Mouse (Mus musculus): ENCODE results near the gene C1d.
A peak's percentile ranks its signal among the peaks of the same experiment; 100 is the strongest.
"Not testable (repeated sequence)": the region's sequence is repeated elsewhere in the genome, so short reads cannot be mapped to it uniquely, and the experiment has no call there.

C1d gene

DNA sequence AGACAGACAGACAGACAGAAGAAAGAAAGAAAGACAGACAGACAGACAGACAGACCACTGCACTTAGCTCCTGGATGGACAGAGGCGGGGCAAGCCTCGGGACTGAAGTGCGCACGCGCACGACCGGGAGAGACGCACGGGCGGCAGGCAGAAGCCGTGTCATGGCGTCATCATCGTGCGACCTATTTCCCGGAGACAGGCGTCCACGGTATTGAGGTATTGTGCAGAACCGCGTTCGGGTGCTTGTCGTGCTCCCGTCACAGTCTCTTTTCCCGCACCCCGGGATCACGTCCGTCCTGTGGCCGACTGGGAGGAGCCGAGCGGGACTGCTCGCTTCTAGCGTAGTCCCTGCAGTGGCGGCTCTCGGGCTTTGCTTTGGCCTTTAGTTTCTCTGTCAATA is at the start of gene C1d:
C1d (plus strand) TSS at position 137 of the 400 bp plus-strand sequence.
- peak; percentile 94 for DNase-seq

DNA sequence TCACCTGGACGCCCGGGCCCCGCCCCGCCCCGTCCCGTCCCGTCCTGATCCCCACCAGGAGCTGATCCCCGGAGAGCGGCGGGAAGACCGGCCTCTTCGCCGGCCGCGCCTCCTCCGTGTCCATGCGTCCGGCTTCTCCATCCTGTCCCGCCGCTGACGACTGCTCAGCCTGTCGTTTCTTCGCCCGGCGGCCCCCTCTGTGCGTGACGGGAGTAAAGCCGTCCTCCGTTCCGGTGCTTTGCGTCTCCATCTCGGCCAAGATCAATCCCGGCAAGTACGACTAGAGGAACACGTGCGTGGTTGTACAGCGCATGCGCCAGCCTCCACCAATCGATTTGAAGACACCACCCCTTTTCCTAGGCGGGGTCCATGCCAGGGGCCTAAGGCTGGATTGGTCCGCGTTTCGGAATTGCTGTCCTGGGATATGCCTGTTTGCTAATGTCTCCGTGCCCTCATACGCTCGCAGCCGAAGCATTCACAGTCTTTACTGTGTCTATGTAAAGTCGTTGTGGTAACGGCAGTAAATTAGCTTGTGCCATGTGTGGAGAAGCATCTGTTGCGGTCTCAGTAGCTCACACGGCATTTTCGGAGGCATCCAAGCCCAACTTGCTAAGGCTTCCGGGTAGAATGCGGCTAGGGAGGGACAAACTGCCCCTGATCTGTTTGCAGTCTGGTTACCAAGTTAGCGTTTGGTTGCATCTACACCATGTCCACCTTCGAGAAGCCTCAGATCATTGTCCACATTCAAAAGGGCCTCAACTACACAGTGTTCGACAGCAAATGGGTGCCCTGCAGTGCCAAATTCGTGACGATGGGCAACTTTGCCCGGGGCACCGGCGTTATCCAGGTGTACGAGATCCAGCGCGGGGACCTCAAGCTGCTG is 45.9 kb upstream of the C1d start, which contains the start of gene Pno1:
Pno1 (minus strand) TSS at position 311 of the 883 bp plus-strand sequence.
- peak; percentile 98 for DNase-seq

DNA sequence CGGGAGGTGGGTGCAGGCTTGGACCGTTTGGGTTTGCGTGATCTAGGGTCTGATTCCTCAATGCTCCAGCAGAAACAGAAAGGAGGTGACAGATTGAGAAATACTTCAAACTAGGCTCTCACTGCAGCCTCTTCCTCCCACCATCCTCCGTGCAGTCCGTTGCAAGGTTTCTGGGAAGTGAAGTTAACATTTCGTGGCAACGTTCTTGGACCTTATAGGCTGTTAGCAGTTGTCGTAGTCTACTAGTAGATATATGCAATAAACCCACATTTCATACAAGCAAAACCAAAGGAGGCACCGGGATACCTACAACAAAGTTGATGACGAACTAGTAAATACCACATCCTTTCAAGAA is 45.3 kb upstream of the C1d start:
- DNase-seq = no peak

DNA sequence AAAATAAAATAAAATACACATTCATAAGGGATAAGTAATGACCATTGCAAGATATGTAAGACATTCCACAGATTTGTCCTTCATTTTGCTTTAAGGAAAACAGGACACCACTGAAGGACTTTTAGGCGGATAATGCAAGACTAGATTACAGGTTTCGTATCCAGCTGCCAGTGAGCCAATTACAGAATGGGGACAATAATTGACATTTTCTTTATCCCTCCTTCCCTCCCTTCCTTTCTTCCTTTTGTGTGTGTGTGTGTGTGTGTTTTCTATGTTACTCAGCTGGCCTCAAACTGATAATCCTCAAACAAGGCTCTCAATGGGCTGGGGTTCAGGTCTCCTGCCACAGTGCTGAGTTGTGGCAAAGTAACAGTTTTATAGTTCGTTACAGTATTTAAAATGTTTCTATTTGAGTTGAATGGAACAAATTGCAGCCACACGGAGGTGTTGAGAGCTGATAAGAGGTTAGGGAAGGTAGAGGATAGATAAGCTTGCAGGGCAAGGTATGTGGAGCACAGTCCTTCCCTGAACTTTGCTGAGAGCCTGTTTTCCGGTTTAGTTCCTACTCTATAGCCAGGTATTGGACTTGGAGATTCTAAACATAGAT is 44.4 kb upstream of the C1d start:
- DNase-seq = no peak

DNA sequence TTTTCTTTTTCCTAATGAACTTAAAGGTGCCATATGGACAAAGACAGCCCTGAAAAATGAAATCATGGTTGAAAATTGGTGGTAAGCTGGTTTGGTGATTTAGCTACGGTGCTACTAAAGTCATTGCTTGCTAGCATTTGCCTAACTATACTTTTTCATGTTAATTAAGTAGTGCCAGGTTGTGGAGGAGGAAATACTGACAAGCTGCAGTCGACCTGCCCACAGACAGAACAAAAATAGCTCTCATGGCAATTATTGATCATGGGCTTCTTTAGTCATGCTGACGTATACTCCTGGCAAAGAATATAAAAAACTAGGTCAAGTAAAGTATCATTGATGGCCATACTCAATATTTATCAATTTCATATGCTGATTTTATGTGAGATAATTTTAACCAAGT is 41.9 kb upstream of the C1d start:
- DNase-seq = no peak

DNA sequence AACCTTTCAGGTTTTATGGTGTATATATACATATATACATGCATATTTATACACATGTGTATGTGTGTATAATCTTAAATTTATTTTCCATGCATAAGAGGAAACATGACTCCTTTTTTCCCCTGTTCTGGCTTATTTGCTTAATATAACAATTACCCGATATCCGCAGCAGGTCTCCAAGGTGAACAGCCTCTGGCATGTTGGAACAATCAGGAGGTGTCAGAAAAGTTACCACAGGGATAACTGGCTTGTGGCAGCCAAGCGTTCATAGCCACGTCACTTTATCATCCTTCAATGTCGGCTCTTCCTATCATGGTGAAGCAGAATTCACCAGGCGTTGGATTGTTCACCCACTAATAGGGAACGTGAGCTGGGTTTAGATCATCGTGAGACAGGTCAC is 36.3 kb upstream of the C1d start:
- no peak for DNase-seq

DNA sequence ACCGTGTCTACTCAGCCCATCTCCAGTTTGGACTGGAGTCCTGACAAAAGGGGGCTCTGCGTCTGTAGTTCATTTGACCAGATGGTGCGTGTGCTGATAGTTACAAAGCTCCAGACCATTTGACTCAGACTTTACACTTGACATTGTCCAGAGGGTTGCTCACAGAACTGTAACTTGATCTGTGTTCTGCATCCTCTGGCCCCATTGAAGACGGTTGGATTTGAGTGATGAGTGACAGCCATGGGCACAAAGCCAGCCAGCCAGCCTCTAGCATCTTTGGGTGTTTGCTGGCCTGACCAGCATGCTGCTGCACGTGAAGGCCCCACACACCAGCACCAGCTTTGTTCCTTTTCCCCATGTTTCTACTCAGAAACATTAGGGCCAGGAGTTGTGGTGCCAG is 24.6 kb upstream of the C1d start:
- DNase-seq = no peak

DNA sequence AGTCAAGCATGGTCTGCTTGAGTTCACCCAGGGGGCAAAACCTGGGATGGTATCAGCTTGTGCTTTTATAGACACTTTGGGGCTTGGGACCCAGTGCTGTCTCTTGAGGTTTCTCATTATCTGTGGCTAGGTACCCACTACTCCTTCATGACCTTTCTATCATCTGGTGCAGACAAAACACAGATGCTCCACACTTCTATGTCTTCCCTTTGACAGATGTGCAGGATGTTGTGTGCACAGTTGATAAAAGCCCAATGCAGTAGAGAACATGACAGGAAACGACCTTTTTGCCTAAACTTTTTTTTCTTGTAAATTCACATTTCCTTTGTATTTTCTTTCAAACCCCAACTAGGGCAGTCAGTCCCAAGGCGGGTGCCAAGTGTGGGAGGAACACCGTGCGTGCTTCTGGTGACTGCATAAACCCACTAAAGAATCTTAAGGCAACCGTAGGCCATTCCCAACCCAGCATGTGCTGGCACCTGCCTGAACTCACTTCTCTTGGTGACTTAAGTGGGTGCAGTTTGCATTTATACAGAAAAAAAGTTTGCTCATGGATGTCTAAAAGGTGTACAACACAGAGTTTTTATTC is 20.8 kb upstream of the C1d start:
- no peak for DNase-seq

DNA sequence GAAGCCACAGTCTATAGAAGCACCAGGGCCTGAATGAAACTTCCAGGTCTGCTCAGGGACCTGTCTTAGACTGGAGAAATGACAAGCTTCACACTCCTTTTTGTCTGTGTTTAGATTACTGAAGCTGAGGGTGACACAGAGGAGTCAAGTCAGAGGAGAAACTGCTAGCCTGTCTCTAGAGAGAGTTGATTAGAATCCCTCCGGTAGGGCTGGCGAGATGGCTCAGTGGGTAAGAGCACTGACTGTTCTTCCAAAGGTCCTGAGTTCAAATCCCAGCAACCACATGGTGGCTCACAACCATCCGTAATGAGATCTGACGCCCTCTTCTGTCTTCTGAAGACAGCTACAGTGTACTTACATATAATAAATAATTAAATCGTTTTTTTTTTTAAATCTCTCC is 18.8 kb upstream of the C1d start:
- not testable (repeated sequence) for DNase-seq

DNA sequence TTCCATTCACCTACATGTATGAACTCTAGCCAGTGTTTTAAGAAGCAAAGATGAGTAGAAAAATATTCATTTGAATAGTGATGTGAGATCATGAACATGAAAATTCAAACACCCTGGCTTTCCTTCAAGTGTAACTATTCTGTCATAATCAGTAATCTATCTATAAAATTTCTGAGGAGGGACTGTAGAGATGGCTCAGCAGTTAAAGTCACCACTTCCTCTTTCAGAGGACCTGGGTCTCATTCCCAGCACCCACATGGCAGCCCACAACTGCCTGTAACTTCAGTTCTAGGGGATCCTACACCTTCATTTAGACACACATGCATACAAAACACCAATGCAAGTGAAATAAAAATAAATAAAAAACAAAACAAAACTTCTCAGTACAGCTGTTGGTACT is 8.7 kb upstream of the C1d start:
- no peak for DNase-seq

DNA sequence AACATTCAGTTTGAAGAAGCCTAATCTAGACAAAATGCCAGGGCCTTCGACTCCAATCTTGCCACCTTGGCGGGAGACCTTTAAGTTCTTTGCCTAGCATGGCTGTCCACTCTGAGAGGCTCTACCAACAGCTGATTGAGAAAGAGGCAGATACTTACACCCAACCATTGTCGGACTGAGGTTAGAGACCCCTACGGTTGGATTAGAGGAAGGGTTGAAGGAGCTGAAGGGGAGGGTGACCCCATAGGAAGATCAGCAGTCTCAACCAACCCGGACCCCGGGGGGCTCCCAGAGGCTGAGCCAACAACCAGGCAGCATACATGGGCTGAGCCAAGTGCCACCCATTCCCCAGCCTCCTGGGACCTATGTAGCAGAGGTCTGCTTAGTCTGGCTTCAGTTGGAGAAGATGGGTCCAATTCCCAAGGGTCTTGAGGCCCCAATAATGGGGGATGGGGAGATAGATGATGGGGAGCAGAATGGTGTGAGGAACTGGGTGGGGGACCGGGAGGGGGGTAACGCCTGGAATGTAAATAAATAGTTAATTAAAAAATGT is 490 bp upstream of the C1d start:
- peak; percentile 9 for DNase-seq

DNA sequence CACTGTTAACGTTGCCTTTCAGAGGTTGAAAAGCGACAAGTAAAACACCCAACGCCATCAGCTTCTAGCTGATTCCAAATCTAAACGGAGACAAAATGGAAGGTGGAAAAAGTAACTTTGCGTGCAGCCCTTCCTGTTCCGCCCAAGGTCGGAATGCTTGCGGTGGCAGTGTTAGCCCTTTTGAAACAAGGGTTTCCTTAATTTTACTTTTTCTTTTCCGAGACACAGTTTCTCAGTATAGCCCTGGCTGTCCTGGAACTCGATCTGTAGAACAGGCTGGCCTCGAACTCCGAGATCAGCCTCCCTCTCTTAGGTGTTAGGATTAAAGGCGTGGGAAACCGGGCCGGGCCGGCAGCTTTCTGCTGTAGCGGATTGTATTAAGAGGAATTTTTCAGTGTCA is 482 bp downstream of the C1d start:
- DNase-seq = peak; percentile 51

DNA sequence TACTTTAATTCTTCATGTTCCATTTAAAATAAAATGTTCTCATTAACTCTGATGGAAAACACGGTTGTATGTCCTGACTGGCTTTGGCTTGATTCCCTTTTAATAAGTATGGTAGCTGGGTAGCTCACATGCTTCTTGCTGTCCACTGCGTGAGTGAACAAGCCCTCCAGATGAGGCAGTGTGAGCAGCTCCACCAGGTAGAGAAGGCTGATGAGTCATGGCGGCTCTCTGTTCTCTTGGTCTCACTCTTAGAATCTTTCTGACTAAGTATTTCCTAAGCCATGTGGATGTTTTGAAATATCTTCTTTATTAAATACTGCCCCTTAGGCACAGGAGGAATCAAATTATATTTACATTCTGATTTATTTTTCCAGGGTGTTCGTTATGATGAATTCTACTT is 9.8 kb downstream of the C1d start:
- DNase-seq = no peak

DNA sequence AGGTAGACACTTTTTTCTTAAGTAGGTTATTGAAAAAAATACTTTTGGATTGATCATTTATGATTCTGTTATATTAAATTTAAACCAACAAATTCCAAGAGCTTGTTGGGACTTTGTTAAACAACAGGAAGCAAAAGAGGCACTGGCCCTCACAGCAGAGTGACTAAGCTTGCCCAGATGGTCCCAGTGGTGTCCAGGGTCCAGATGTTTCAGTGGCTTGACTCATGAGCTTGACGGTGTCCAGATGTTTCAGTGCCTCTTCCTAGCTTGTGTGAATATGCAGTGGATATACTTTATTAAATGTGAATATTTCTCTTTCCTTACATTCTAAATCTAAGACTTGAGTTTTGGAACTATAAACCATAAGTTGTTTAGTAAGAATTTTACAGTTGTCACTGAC is 11.4 kb downstream of the C1d start:
- no peak for DNase-seq

DNA sequence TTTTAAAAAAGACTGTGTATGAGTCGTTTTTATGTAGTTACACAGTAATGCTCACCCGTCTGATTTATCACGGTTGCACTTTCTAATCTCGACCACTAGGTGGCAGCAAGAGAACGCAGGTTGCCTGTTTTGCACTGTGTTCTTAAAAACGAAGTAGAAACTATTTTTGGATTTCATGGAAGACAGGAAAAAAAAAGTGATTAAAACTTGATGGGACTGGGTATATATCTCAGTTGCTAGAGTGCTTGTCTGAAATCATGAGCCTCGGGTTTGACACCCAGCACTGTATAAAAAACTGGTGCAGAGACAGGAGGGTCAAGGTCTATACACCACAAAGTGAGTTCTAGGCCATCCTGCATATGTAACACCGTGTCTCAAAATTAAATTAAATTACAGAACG is 22.6 kb downstream of the C1d start:
- peak; percentile 30 for DNase-seq

DNA sequence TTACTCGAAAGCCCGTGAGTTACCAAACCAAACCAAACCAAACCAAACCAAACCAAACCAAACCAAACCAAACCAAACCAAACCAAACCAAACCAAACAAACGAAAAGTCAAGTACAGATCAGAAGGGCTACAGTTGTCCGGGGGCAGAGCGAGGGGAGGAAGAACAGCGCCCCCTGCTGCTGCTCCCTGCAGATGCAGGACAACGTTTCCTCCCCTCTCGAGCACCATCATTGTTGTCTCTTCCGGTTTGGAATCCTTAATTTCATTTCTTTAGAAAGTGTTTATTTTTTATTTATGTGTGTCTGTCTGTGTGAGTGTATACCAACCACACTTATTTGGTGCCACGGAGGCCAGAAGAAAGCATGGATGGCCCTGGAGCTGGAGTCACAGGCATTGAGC is 26.7 kb downstream of the C1d start:
- no peak for DNase-seq

DNA sequence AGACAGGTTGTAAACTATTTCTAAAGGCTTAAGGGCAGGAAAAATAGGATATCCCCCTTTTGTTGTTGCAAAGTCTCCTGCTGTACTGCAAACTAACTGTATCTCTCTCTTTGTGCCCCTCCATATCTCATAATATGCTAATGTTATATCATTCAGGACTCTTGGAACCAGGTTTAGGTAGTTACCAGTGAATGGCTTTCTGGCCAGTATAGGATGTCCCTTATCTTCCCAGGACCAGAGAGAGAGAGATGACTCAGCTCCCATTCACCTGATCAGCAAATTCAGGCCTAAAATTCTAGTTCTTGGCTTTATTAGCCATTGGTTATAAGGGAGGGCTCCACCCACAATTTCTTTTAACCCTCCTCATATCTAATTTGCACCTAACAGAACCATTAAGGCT is 31.5 kb downstream of the C1d start:
- no peak for DNase-seq

DNA sequence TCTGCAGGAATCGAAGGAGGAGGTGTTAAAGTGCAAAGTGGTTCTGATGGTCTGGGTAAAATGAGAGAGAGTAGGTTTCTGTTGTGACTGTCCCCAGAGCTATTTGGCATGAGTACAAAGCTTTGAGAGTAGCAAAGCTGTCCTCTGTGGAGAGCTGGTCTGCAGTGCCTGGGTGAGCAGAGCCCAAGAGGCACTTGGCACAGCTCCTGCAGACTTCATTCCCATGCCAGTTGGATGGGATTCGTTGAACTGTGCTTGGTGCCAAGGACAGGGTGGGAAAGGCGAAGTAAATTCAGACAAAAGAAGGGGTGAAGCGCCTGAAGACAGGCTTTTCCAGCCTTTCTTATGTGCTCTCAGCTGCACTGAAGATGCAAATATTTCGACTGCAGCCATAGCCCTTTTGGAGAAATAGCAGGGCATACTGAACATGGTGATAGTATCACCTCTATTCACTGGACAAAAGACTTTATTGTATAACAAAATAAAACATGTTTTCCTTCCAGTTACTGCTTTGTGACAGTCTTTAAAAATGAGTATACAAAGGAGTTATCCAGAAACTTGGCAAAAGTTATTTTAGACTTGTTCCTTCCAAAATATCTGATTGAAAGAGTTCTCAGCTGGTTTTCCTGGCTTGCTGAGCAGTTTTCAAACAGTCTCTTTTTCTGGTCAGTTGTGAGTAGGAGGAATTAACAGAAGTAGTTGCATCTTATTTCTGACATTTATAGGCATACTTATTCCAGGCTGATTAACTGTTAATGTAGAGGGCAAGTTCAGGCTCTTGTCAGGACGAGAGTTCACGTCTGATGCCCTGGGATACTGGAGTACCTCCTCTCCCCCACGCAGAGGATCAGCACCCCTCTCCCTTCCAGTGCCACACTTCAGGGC is 48.9 kb downstream of the C1d start:
- no peak for DNase-seq

DNA sequence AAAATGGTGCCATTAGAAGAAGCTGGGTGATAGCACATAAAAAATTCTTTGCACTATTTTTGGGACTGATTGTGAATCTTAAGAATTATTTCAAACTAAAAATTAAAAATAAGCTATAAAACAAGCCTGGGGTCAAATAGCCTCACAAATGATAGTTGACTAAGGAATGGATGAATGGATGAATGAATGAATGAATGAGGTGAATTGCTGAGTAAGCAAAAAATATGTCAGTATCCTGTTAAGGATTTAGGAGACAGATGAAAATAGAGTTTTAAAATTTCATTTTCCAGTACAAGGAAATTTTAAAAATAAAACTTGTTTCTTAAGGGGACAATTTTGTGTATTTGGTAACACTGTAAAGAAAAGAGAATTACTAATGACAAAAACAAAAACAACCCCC is 50.1 kb downstream of the C1d start:
- DNase-seq = no peak
